ENCODE assay signal across 8 mouse cellular contexts in the genomic region with DNA sequence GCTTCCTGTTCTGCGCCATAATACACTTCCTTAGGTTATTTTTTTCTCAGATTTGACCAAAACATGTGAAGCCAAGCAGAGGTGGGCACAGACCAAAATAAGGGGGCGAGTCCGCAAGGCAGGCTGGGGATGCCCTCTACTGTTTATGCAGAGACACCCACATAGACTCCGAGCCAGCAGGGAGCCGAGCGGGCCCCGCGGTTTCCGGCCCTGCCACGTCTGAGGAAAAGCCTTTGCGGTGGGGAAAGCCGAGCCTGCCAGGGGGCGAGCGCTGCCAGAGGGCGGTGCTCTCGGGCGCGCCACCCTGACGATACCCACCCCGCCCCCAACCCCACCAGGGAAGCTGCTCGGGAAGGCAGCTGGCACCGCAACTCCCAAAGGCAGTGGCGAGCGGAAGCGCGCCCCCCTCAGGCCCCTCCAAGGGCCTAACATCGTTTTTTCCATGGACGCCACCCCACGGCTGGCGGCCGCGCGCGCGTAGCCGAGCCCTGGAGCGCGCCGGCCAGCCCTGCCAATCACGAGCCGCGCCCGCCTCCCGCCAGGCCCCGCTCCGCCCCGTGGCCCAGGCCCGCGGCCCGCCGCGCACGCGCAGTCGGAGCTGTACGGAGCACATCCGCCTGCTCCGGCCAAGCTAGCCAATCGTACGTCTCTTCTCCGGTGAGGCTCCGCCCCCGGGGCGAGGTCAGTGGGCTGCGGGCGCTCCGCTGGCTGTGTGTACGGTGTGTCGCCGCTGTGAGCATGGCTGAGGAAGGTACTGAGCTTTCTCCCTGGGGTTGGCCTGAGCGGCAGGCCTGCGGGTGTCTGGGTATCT. TPM values are rescaled to one million over a fixed set of nuclear protein-coding genes. Genes with fewer than 3 reads are reported as not detected.
DNase-seq lines count a peak whose midpoint lies in the region; ATAC-seq and TF ChIP-seq lines count a peak whose summit lies in the region.

TSS of gene Sfr1 (plus strand) at position 612 of the 811 bp plus-strand sequence.

- no peaks in the 10 kb centered on the region for H3K27me3 ChIP-seq in embryonic facial prominence, embryonic 14.5 days (replicated peaks; ENCODE audit: control insufficient read depth, insufficient read depth, low read length)
- H3K27me3 ChIP-seq in heart, adult 2 months (ENCODE audit: control insufficient read depth, insufficient read depth, low read length) = no peaks in the 10 kb centered on the region
- no peaks in the 10 kb centered on the region for H3K27me3 ChIP-seq in limb, embryonic 13.5 days
- no peaks in the 10 kb centered on the region for H3K27me3 ChIP-seq in midbrain, embryonic 16.5 days (ENCODE audit: control insufficient read depth, insufficient read depth, low read depth, low read length)

- TF ChIP-seq POLR2A in heart, adult 2 months (IDR thresholded peaks at IDR 0.05; ENCODE audit: insufficient read depth, low read depth, low read length) = peak; percentile 94

- H3K9me3 ChIP-seq in embryonic facial prominence, embryonic 14.5 days (ENCODE audit: control insufficient read depth, low read length) = no peaks in the 10 kb centered on the region
- no peaks in the 10 kb centered on the region for H3K9me3 ChIP-seq in limb, embryonic 13.5 days
- H3K9me3 ChIP-seq in midbrain, embryonic 16.5 days (replicated peaks; ENCODE audit: control insufficient read depth, low read length, poor library complexity, severe bottlenecking) = no peaks in the 10 kb centered on the region

- peak; percentile 98 for DNase-seq in 3T3-L1 (ENCODE audit: low read depth, low spot score)
- DNase-seq in adrenal gland, postnatal 4 days (ENCODE audit: low spot score in 2 of 2) = peak; percentile 98 to 99
- DNase-seq in embryonic facial prominence, embryonic 14.5 days (ENCODE audit: low spot score) = peak; percentile 99
- peak; percentile 99 to 100 for DNase-seq in heart, adult 2 months
- peak; percentile 98 to 99 for DNase-seq in kidney, adult 8-10 months
- peak; percentile 96 to 100 for DNase-seq in spleen, postnatal 10 days (ENCODE audit: low spot score in 2 of 2)

- TF ChIP-seq CTCF in heart, adult 2 months (IDR thresholded peaks at IDR 0.05) = peak; percentile 67

- H3K4me2 ChIP-seq in embryonic facial prominence, embryonic 14.5 days (ENCODE audit: low read depth, low read length) = peak within 1 kb of the TSS; percentile 73
- H3K4me2 ChIP-seq in limb, embryonic 13.5 days (replicated peaks) = peak within 1 kb of the TSS; percentile 70
- peak within 1 kb of the TSS; percentile 72 for H3K4me2 ChIP-seq in midbrain, embryonic 16.5 days (ENCODE audit: low read length)

- H3K79me2 ChIP-seq in heart, adult 2 months (replicated peaks; ENCODE audit: control insufficient read depth, insufficient read depth, low read length) = 0 out of 2 replicates have a peak, but pooled peaks cover 3% of the 10 kb centered on the region

- intact Hi-C loops in heart, adult 2 months (cut with DNase I) = loop anchor here (1.0 to 10.0 kb wide), 4 partner anchors 152 to 376 kb away; partner anchors contain the start of gene Slk

- peaks cover 36% of the 10 kb centered on the region for H3K36me3 ChIP-seq in embryonic facial prominence, embryonic 14.5 days (ENCODE audit: control insufficient read depth, insufficient read depth, low read length)
- peaks cover 28% of the 10 kb centered on the region for H3K36me3 ChIP-seq in heart, adult 2 months (ENCODE audit: control insufficient read depth, insufficient read depth, low read length)
- H3K36me3 ChIP-seq in limb, embryonic 13.5 days = peaks cover 34% of the 10 kb centered on the region
- H3K36me3 ChIP-seq in midbrain, embryonic 16.5 days (ENCODE audit: control insufficient read depth, insufficient read depth, low read length) = peaks cover 23% of the 10 kb centered on the region

- WGBS in embryonic facial prominence, embryonic 14.5 days = under 1% methylated on average over 54 of the region's 72 CpGs
- WGBS in heart, adult 2 months = under 1% methylated on average over 69 of the region's 72 CpGs
- WGBS in limb, embryonic 13.5 days = under 1% methylated on average over 70 of the region's 72 CpGs
- 0% methylated on average over 69 of the region's 72 CpGs for WGBS in midbrain, embryonic 16.5 days

- peak within 1 kb of the TSS; percentile 90 for H3K9ac ChIP-seq in embryonic facial prominence, embryonic 14.5 days (ENCODE audit: low read depth, low read length)
- H3K9ac ChIP-seq in heart, adult 2 months (ENCODE audit: low read depth, low read length) = peak within 1 kb of the TSS; percentile 83
- H3K9ac ChIP-seq in limb, embryonic 13.5 days = peak within 1 kb of the TSS; percentile 86
- peak within 1 kb of the TSS; percentile 78 for H3K9ac ChIP-seq in midbrain, embryonic 16.5 days (ENCODE audit: low read depth, low read length)

- peak within 1 kb of the TSS; percentile 78 for H3K4me3 ChIP-seq in embryonic facial prominence, embryonic 14.5 days (ENCODE audit: low read depth, low read length)
- peak within 1 kb of the TSS; percentile 88 for H3K4me3 ChIP-seq in heart, adult 2 months
- peak within 1 kb of the TSS; percentile 79 for H3K4me3 ChIP-seq in limb, embryonic 13.5 days
- H3K4me3 ChIP-seq in midbrain, embryonic 16.5 days (ENCODE audit: low read depth, low read length) = peak within 1 kb of the TSS; percentile 83

- TF ChIP-seq EP300 in heart, adult 2 months (IDR thresholded peaks at IDR 0.05; ENCODE audit: insufficient read depth, low read depth, low read length) = 0 out of 2 replicates have a peak, but pooled peaks have one; percentile 49

- ATAC-seq in embryonic facial prominence, embryonic 14.5 days (ENCODE audit: low read depth) = peak; percentile 94
- ATAC-seq in limb, embryonic 13.5 days (ENCODE audit: low FRiP score, low read depth) = peak; percentile 95
- peak; percentile 98 for ATAC-seq in midbrain, embryonic 16.5 days

- peaks cover 20% of the 10 kb centered on the region for H3K4me1 ChIP-seq in embryonic facial prominence, embryonic 14.5 days (ENCODE audit: control insufficient read depth, insufficient read depth, low read length)
- no peaks in the 10 kb centered on the region; the same call in 1 of the 2 replicates for H3K4me1 ChIP-seq in heart, adult 2 months (ENCODE audit: control insufficient read depth, insufficient read depth, low read length)
- peaks cover 43% of the 10 kb centered on the region for H3K4me1 ChIP-seq in limb, embryonic 13.5 days
- peaks cover 9% of the 10 kb centered on the region; the same call in 1 of the 2 replicates for H3K4me1 ChIP-seq in midbrain, embryonic 16.5 days (ENCODE audit: control insufficient read depth, insufficient read depth, low read length)

- peak within 1 kb of the TSS; percentile 99 for H3K27ac ChIP-seq in embryonic facial prominence, embryonic 14.5 days (replicated peaks; ENCODE audit: low read depth, low read length)
- H3K27ac ChIP-seq in heart, adult 2 months = peak within 1 kb of the TSS; percentile 88
- H3K27ac ChIP-seq in limb, embryonic 13.5 days = peak within 1 kb of the TSS; percentile 97
- H3K27ac ChIP-seq in midbrain, embryonic 16.5 days (ENCODE audit: low read length) = peak within 1 kb of the TSS; percentile 96

RNA-seq across cellular contexts. Expression of gene Sfr1, which starts in this region (rescaled TPM):
- total RNA-seq in adrenal gland, postnatal 4 days (2021) = 100 to 1,000 TPM; 102 to 112 TPM
- polyA plus RNA-seq in embryonic facial prominence, embryonic 14.5 days (2014; fragmentation: Nextera tagmentation; extraction: Ambion mirVana) = 309 and 317 TPM in 2 replicates
- total RNA-seq in heart, adult 2 months (2021) = 10 to 100 TPM; 62.8 to 67.7 TPM
- 56.1 and 83.0 TPM in 2 replicates for polyA plus RNA-seq in heart, adult 2 months (2012; rRNA removed)
- 282 and 301 TPM in 2 replicates for polyA plus RNA-seq in limb, embryonic 13.5 days (2015; fragmentation: Nextera tagmentation; extraction: Ambion mirVana)
- 156 and 157 TPM in 2 replicates for polyA plus RNA-seq in midbrain, embryonic 16.5 days (2015; fragmentation: Nextera tagmentation; extraction: Ambion mirVana)

Comparison
In these comparisons a context has a peak if more than half of its experiments do, and no peak if none do; other contexts are left out.
1. Peak in every context shown above with its lines: DNase-seq, ATAC-seq, H3K4me3 ChIP-seq and H3K27ac ChIP-seq.